Mouse (Mus musculus) Muller cell, postnatal 12 days (primary cell): ENCODE results near the gene Coro6.
A peak's percentile ranks its signal among the peaks of the same experiment; 100 is the strongest.

ENCODE experiments used
- DNase-seq: peaks from one replicate; pipeline ENCODE4 v3.0.0-alpha.2; 2015; ENCODE audit errors: inconsistent ontology term

Coro6 gene

DNA sequence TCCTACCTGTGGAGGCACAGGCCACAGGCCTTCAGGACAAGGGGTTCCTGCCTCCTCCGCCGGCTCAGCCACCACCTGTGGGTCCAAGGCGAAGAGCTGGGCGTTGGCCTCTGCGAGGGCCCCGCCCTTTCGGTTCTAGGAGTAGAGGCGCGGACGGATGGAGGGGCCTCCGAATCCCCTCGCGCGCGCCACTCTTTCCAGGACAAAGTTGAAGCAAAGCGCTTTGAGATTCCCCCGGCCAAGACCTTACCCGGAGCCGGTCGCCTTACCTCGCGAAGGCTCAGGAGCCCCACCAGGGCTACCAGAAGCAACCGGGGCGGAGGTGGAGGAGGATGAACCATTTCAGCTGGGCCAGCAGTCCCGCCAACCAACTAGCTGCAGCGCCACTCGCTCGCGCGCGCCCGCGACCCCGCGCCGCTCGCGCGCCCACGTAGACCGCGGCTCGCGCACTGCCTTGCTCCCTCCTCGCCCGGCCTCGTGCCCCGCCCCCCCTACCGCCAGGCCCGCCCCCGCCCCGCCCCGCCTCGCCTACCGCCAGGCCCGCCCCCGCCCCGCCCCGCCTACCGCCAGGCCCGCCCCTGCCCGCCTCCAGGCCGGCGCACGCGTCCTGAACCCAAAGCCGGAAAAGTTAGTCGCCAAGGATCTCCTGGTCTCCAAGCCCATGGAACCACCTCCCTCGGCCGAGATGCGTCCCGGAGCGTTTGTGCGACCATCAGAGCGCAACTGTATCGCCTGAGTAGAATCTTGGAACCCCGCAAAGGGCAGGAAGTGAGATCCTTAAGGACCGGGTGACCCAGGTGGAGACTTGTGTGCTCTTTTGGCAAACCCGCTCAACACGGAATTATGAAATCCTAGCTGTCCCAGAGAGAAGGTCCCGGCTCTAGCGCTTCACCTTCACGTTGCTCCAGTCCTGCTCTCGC, 50.9 kb downstream of the Coro6 start:
- peak; percentile 96 for DNase-seq

DNA sequence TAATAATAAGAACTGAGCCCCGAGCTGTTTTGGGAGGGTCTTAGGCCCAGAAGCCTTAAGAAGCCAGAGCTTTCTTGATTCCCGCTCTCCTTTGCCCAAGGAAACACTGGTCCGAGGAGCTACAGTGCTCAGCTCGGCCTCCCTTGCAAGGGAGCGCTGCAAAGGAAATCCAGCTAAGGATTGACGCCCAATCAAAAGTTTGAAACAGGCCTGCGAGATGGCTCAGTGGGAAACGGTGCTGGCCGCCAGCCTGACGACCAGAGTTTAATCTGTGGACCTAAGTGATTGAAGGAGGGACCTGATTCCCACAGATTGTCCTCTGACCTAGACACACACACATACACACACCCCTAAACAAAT, 51.6 kb downstream of the Coro6 start:
- no peak for DNase-seq

DNA sequence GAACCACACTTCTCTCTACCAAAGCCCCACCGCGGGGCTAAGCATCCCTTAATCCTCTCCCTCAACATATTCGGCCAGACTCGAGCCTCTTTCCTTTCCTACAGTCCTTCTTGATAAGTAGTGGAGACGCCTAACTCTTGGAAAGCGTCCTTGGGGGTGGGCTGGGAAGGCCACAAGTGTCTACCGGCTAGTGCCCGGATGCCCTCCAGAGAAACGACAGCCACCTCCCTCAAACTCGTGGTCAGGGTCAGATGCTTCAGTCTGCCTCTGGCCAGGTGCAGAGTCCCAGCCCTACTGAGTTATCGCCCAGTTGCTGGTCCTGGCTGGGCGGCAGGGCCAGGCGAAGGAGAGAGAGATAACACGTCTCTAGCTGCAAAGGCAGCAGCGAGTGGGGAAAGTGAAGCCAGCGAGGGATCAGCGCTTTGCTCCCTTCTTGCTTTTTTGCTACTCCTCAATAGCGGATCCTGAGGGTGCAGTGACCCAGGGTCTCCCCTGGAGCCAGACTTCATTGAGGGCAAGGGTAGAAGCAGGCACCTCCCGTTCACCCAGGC, 52.1 kb downstream of the Coro6 start:
- DNase-seq, result no peak

DNA sequence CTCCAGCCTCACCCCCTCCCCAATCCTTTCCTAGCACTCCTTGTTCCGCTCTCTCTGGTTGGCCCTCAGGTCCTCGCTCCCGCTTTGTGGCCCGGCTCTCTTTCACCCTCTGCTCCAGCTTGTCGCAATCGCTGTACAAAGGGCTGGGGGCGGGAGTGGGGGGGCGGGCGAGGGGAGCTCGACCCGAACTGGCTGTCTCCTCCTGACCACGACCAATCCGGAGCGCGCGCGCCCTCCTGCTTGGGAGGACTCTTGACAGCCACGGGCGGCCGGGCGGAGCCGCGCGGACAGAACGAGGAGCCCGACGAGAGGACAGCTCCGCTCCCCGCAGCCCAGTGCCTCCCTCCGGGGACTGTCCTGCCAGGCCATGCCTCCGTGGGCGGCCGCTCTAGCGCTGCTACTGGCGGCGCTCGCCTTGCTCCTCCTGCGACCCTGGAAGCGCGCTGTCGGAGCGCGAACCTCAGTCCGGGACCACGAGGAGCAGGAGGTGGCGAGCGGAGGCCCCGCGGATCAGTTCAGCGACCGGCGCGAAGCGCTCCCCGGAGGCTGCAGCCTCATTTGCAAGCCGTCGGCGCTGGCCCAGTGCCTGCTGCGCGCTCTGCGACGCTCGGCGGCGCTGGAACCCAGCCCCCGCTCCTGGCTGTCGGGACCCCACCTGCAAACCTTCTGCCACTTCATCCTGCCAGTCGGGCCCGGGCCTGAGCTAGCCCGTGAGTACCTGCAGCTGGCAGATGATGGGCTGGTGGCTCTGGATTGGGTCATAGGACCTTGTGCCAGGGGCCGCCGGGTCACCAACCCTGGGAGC, 52.8 kb downstream of the Coro6 start, which contains the start of gene Abhd15:
Gene Abhd15 (plus strand): TSS at position 290 of the 805 bp plus-strand sequence.
- peak; percentile 97 for DNase-seq

DNA sequence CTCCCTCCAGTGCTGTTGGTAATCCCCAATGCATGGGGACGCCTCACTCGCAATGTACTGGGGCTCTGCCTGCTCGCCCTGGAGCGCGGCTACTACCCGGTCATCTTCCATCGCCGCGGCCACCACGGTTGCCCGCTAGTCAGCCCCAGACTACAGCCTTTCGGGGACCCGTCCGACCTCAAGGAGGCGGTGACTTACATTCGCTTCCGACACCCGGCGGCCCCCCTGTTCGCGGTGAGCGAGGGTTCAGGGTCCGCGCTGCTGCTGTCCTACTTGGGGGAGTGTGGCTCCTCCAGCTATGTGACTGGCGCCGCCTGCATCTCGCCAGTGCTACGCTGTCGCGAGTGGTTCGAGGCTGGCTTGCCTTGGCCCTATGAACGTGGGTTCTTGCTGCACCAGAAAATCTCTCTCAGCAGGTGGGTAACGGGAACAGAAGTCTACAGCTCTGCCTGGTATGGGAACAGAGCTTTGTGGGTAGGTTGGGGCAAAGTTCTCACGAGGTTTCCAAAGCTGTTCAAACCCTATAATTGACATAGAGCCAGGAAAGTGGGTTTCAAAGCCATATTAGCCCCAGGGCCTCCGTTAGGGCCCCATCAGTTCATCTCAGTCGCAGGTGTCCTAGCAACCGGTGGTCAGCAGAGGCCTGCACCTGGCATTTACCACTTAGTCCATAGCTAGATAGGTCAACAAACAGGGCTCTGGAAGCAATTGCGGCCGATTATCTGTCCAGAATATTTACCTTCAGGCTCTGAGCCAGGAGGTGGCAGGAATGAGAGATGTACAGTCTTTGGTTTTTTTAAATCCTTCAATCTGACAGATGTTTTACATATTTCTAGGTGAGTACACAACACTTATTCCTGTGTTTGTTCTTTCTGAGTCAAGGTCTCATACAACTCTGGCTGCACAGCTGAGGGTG, 53.7 kb downstream of the Coro6 start, which contains the start of gene Trp53i13:
Gene Trp53i13 (minus strand): TSS at position 344 of the 916 bp plus-strand sequence.
- DNase-seq, result no peak

DNA sequence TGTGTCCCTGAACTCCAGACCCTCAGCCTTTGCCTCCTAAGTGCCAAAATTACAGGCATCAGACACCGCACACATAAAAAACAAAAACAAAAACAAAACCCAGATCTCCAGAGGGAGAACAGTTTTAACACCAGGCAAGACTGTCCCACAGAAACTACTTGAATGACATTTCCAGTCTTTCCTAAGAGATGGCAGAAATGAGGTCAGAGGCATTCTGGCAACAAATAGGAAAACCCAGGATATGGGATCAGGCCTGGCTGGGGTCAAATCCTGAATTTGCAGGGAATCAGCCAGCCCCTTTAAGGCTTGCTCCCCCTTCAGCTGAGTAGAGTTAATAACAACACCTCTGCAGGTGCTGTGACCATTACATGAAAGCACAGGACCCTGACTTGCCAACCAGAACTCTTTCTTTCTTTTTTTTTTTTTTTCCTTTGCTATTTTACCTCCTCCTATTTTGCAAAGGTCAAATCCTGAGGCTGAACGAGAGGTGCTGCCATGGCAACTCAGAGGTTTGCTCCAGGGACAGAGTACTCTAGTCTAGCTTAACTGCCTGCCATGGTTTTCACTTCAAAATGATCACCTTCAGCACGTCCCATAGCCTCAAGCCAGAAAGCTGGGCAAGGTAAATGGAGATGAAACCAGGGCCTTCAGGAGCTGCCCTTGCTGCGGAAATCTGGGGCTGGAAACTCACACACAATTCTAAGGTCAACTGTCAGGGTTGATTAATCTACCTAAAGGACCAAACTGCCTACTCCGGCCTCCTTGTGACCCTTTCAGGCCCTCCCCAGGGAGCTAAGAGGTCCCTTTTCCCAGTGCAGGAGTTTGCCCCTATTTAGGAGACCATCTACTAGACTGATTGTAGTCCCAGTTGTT, 54.6 kb downstream of the Coro6 start:
- DNase-seq, result no peak

DNA sequence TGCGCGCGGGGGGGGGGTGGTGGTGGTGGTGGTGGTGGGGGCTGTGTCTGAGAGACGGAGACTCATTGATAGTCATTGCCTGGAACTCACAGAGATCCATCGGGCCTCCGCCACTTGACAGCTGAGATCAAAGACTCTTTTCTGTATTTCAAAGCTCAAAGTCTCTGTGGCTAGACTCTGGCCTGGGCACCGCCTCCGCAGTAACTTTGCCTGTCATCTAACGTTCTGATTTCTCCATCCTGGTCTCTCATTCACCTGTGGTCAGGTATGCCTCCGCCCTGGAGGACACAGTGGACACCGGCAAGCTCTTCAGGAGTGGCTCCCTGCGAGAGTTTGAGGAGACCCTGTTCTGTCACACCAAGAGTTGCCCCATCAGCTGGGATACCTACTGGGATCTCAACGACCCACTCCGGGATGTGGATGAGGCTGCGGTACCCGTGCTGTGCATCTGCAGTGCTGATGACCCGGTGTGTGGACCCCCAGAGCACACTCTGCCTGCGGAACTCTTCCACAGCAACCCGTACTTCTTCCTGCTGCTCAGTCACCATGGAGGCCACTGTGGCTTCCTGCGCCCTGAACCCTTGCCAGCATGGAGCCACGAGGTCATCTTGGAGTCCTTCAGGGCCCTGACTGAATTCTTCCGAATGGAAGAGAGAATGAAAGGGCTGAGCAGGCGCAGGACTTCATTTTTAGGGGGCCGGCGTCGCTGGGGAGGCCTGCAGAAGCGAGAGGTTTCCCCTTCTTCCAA, 56.0 kb downstream of the Coro6 start:
- no peak for DNase-seq

DNA sequence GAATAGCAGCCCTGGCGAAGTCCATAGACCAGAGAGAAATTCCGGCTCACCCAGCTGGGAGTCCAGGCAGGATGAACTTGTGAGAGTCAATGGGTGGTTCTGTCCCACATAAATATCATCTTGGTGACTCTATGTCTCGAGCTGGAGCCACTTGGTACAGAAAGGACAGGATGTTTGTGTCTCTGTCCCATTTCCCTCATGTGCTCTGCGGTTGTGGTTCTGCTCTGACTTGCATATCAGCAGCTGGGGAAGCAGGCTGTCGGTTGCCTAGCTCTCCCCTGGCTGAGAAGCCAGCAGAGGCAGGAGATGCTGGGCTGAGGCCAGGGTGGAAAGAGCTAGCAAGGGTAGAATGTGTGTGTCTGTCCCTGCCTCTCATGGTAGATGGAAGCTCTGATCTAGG, 56.8 kb downstream of the Coro6 start, which contains the start of gene Gm10392:
Gene Gm10392 (minus strand): TSS at position 156 of the 400 bp plus-strand sequence.
- no peak for DNase-seq
